Mouse (Mus musculus): ENCODE results near the gene Krtap29-1. TPM values are rescaled to one million over a fixed set of nuclear protein-coding genes. Genes with fewer than 3 reads are reported as not detected.

Gene Krtap29-1
- polyA plus RNA-seq (2014; fragmentation: Nextera tagmentation; extraction: Ambion mirVana) = not detected in 2 replicates

GRCm38 (mm10) chr11:99978953-99979352 lies at the start of gene Krtap29-1:
Gene Krtap29-1 (minus strand): TSS chr11:99979053.
- 76% methylated on average over 5 of the region's 5 CpGs for WGBS
- Histone ChIP-seq H3K4me3 (ENCODE audit: low read depth, low read length) (no peak within 1 kb of the TSS), H3K36me3 (ENCODE audit: insufficient read depth) (no peaks in the 10 kb centered on the region), H3K27ac (ENCODE audit: low read depth) (no peak within 1 kb of the TSS), H3K9me3 (ENCODE audit: low read depth, low read length) (no peaks in the 10 kb centered on the region), H3K4me1 (ENCODE audit: insufficient read depth) (no peaks in the 10 kb centered on the region), H3K9ac (no peak within 1 kb of the TSS), H3K27me3 (ENCODE audit: insufficient read depth, low read length) (no peaks in the 10 kb centered on the region), H3K4me2 (no peak within 1 kb of the TSS)
- no peak for ATAC-seq (ENCODE audit: insufficient read depth)
- DNase-seq = no peak
- TF ChIP-seq CTCF (IDR thresholded peaks at IDR 0.05; ENCODE audit: low read depth) = no peak

- no peak for TF ChIP-seq CTCF (IDR thresholded peaks at IDR 0.05; ENCODE audit: low read depth)
- no peak overlapping the region for H3K9ac ChIP-seq
- H3K9me3 ChIP-seq (ENCODE audit: low read depth, low read length) = no peaks in the 10 kb centered on the region
- no peak overlapping the region for H3K4me2 ChIP-seq
- H3K27ac ChIP-seq (ENCODE audit: low read depth) = no peak overlapping the region
- H3K36me3 ChIP-seq (ENCODE audit: insufficient read depth) = no peaks in the 10 kb centered on the region
- no peak for DNase-seq
- H3K4me1 ChIP-seq (ENCODE audit: insufficient read depth) = no peaks in the 10 kb centered on the region
- no peak overlapping the region for H3K4me3 ChIP-seq (ENCODE audit: low read depth, low read length)
- WGBS = 62% methylated on average over 5 of the region's 5 CpGs
- ATAC-seq (ENCODE audit: insufficient read depth) = no peak
- no peaks in the 10 kb centered on the region for H3K27me3 ChIP-seq (ENCODE audit: insufficient read depth, low read length)
These were observed 42.6 kb upstream of the Krtap29-1 start for GRCm38 (mm10) chr11:100021438-100021837.

DNA sequence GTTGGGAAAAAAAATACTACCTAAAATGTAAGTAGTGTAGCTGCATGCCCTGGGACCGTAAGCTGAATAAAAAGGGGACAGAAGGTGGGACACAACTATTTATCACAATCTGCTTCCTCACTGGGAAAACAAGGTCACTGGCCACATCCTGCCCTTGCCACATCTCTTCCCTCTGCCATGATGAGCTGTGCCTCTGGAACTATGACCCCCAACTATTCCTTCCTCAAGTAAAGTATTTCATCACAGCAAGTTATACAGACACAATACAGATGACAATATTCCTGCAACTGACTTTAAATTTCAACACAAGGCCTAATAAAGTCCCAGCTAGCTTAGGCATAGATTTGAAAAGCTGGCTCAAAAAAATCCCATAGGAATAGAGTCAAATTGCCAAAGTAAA lies 40.6 kb upstream of the Krtap29-1 start:
- Histone ChIP-seq H3K9me3 (ENCODE audit: low read depth, low read length) (no peaks in the 10 kb centered on the region), H3K4me2 (no peak overlapping the region), H3K36me3 (ENCODE audit: insufficient read depth) (no peaks in the 10 kb centered on the region), H3K9ac (no peak overlapping the region), H3K4me3 (ENCODE audit: low read depth, low read length) (no peak overlapping the region), H3K27me3 (ENCODE audit: insufficient read depth, low read length) (no peaks in the 10 kb centered on the region), H3K4me1 (ENCODE audit: insufficient read depth) (no peaks in the 10 kb centered on the region), H3K27ac (ENCODE audit: low read depth) (no peak overlapping the region)
- 76% methylated on average over 1 of the region's 1 CpGs for WGBS
- ATAC-seq (ENCODE audit: insufficient read depth) (no peak), DNase-seq (no peak)
- no peak for TF ChIP-seq CTCF (IDR thresholded peaks at IDR 0.05; ENCODE audit: low read depth)

GRCm38 (mm10) chr11:100016112-100016511 lies 37.3 kb upstream of the Krtap29-1 start, which contains the start of gene Krt33a:
Gene Krt33a (minus strand): TSS chr11:100016212.
- Histone ChIP-seq H3K9ac (no peak within 1 kb of the TSS), H3K27me3 (ENCODE audit: insufficient read depth, low read length) (no peaks in the 10 kb centered on the region), H3K4me2 (no peak within 1 kb of the TSS), H3K4me1 (ENCODE audit: insufficient read depth) (no peaks in the 10 kb centered on the region), H3K36me3 (ENCODE audit: insufficient read depth) (no peaks in the 10 kb centered on the region), H3K9me3 (ENCODE audit: low read depth, low read length) (no peaks in the 10 kb centered on the region), H3K4me3 (ENCODE audit: low read depth, low read length) (no peak within 1 kb of the TSS), H3K27ac (ENCODE audit: low read depth) (no peak within 1 kb of the TSS)
- DNase-seq (no peak), ATAC-seq (ENCODE audit: insufficient read depth) (no peak)
- no peak for TF ChIP-seq CTCF (IDR thresholded peaks at IDR 0.05; ENCODE audit: low read depth)
- WGBS = 71% methylated on average over 4 of the region's 4 CpGs

- DNase-seq (peak; percentile 70), ATAC-seq (ENCODE audit: insufficient read depth) (no peak)
- H3K4me2 ChIP-seq = no peak overlapping the region
- no peaks in the 10 kb centered on the region for H3K4me1 ChIP-seq (ENCODE audit: insufficient read depth)
- WGBS = 43% methylated on average over 4 of the region's 4 CpGs
- H3K36me3 ChIP-seq (ENCODE audit: insufficient read depth) = no peaks in the 10 kb centered on the region
- H3K9me3 ChIP-seq (ENCODE audit: low read depth, low read length) = no peaks in the 10 kb centered on the region
- no peak overlapping the region for H3K27ac ChIP-seq (ENCODE audit: low read depth)
- H3K4me3 ChIP-seq (ENCODE audit: low read depth, low read length) = no peak overlapping the region
- H3K27me3 ChIP-seq (ENCODE audit: insufficient read depth, low read length) = no peaks in the 10 kb centered on the region
- TF ChIP-seq CTCF (IDR thresholded peaks at IDR 0.05; ENCODE audit: low read depth) = no peak
- no peak overlapping the region for H3K9ac ChIP-seq
These were observed 34.9 kb upstream of the Krtap29-1 start for GRCm38 (mm10) chr11:100013691-100014171.

- no peak for DNase-seq
- no peaks in the 10 kb centered on the region for H3K27me3 ChIP-seq (ENCODE audit: insufficient read depth, low read length)
- H3K36me3 ChIP-seq (ENCODE audit: insufficient read depth) = no peaks in the 10 kb centered on the region
- H3K9me3 ChIP-seq (ENCODE audit: low read depth, low read length) = no peaks in the 10 kb centered on the region
- no peak overlapping the region for H3K4me3 ChIP-seq (ENCODE audit: low read depth, low read length)
- H3K27ac ChIP-seq (ENCODE audit: low read depth) = no peak overlapping the region
- no peak for ATAC-seq (ENCODE audit: insufficient read depth)
- no peaks in the 10 kb centered on the region for H3K4me1 ChIP-seq (ENCODE audit: insufficient read depth)
- H3K4me2 ChIP-seq = no peak overlapping the region
- H3K9ac ChIP-seq = no peak overlapping the region
- no peak for TF ChIP-seq CTCF (IDR thresholded peaks at IDR 0.05; ENCODE audit: low read depth)
- 72% methylated on average over 5 of the region's 5 CpGs for WGBS
These were observed 31.8 kb upstream of the Krtap29-1 start for GRCm38 (mm10) chr11:100010682-100011081.

GRCm38 (mm10) chr11:100008336-100008735 lies 29.5 kb upstream of the Krtap29-1 start:
- Histone ChIP-seq H3K36me3 (ENCODE audit: insufficient read depth) (no peaks in the 10 kb centered on the region), H3K9me3 (ENCODE audit: low read depth, low read length) (no peaks in the 10 kb centered on the region), H3K27me3 (ENCODE audit: insufficient read depth, low read length) (no peaks in the 10 kb centered on the region), H3K27ac (ENCODE audit: low read depth) (no peak overlapping the region), H3K4me1 (ENCODE audit: insufficient read depth) (no peaks in the 10 kb centered on the region), H3K9ac (no peak overlapping the region), H3K4me2 (no peak overlapping the region), H3K4me3 (ENCODE audit: low read depth, low read length) (no peak overlapping the region)
- TF ChIP-seq CTCF (IDR thresholded peaks at IDR 0.05; ENCODE audit: low read depth) = no peak
- WGBS = 81% methylated on average over 5 of the region's 5 CpGs
- ATAC-seq (ENCODE audit: insufficient read depth) (no peak), DNase-seq (no peak)

DNA sequence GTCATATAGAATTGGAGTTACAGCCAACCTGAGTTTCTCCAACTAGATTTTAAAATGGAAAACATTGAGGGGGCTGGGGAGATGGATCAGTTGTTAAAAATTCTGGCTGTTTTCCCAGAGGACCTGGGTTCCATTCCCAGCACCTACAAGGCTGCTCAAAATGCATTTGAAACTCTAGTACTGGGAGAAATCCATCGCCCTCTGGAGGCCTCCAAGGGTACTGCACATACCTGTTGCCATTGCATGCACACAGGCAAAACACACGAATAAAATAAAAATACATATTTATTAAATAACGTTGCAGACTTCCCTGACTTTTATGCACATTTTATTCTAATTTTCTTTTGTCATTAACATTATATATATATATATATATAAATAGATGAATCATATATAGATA lies 27.8 kb upstream of the Krtap29-1 start:
- no peak overlapping the region for H3K27ac ChIP-seq (ENCODE audit: low read depth)
- no peaks in the 10 kb centered on the region for H3K27me3 ChIP-seq (ENCODE audit: insufficient read depth, low read length)
- H3K9ac ChIP-seq = no peak overlapping the region
- no peaks in the 10 kb centered on the region for H3K9me3 ChIP-seq (ENCODE audit: low read depth, low read length)
- TF ChIP-seq CTCF (IDR thresholded peaks at IDR 0.05; ENCODE audit: low read depth) = peak; percentile 56
- ATAC-seq (ENCODE audit: insufficient read depth) (no peak), DNase-seq (no peak)
- H3K4me1 ChIP-seq (ENCODE audit: insufficient read depth) = no peaks in the 10 kb centered on the region
- WGBS = 54% methylated on average over 3 of the region's 3 CpGs
- H3K4me2 ChIP-seq = no peak overlapping the region
- no peak overlapping the region for H3K4me3 ChIP-seq (ENCODE audit: low read depth, low read length)
- H3K36me3 ChIP-seq (ENCODE audit: insufficient read depth) = no peaks in the 10 kb centered on the region
